Mouse (Mus musculus): ENCODE results near the gene Tbcc. TPM values are rescaled to one million over a fixed set of nuclear protein-coding genes. Genes with fewer than 3 reads are reported as not detected.

The Tbcc gene
- polyA plus RNA-seq, 1 experiment from 2014 or later: 52.4 TPM

GRCm38 (mm10) chr17:46855328-46856106, 35.0 kb upstream of the Tbcc start:
- peak overlapping the region; percentile 78 for H3K4me2 ChIP-seq
- H3K9ac ChIP-seq: peak overlapping the region; percentile 100
- no peaks in the 10 kb centered on the region for H3K36me3 ChIP-seq
- H3K27me3 ChIP-seq (replicated peaks): no peaks in the 10 kb centered on the region
- H3K4me1 ChIP-seq (replicated peaks): peaks cover 35% of the 10 kb centered on the region
- no peaks in the 10 kb centered on the region; the same call in 1 of the 2 replicates for H3K9me3 ChIP-seq (replicated peaks)
- no peak for ATAC-seq (ENCODE audit: insufficient number of reproducible peaks, low FRiP score)
- H3K27ac ChIP-seq (ENCODE audit: poor library complexity, severe bottlenecking): peak overlapping the region; percentile 100
- H3K4me3 ChIP-seq: peak overlapping the region; percentile 99
- WGBS: 54% methylated on average over 15 of the region's 15 CpGs

- H3K9me3 ChIP-seq (replicated peaks): no peaks in the 10 kb centered on the region
- H3K4me3 ChIP-seq: peak overlapping the region; percentile 99
- ATAC-seq (ENCODE audit: insufficient number of reproducible peaks, low FRiP score): no peak
- H3K4me1 ChIP-seq (replicated peaks): peaks cover 35% of the 10 kb centered on the region
- H3K9ac ChIP-seq: peak overlapping the region; percentile 100
- no peaks in the 10 kb centered on the region for H3K27me3 ChIP-seq (replicated peaks)
- H3K36me3 ChIP-seq: no peaks in the 10 kb centered on the region
- peak overlapping the region; percentile 78 for H3K4me2 ChIP-seq
- peak overlapping the region; percentile 100 for H3K27ac ChIP-seq (ENCODE audit: poor library complexity, severe bottlenecking)
- 14% methylated on average over 4 of the region's 4 CpGs for WGBS
These were observed 34.4 kb upstream of the Tbcc start for GRCm38 (mm10) chr17:46856107-46856388.

- Histone ChIP-seq H3K27ac (ENCODE audit: poor library complexity, severe bottlenecking) (peak overlapping the region; percentile 100), H3K4me2 (peak overlapping the region; percentile 78), H3K9me3 (replicated peaks) (no peaks in the 10 kb centered on the region), H3K36me3 (no peaks in the 10 kb centered on the region), H3K9ac (peak overlapping the region; percentile 100), H3K4me3 (peak overlapping the region; percentile 99), H3K4me1 (replicated peaks) (peaks cover 35% of the 10 kb centered on the region), H3K27me3 (replicated peaks) (no peaks in the 10 kb centered on the region)
- WGBS: under 1% methylated on average over 87 of the region's 87 CpGs
- peak; percentile 66 for ATAC-seq (ENCODE audit: insufficient number of reproducible peaks, low FRiP score)
These were observed 33.8 kb upstream of the Tbcc start for GRCm38 (mm10) chr17:46856471-46857360.

- Histone ChIP-seq H3K27me3 (replicated peaks) (no peaks in the 10 kb centered on the region), H3K4me2 (peak overlapping the region; percentile 62), H3K9ac (peak overlapping the region; percentile 100), H3K36me3 (no peaks in the 10 kb centered on the region), H3K4me1 (replicated peaks) (peaks cover 35% of the 10 kb centered on the region), H3K4me3 (peak overlapping the region; percentile 99), H3K9me3 (replicated peaks) (no peaks in the 10 kb centered on the region), H3K27ac (ENCODE audit: poor library complexity, severe bottlenecking) (peak overlapping the region; percentile 100)
- 0% methylated on average over 45 of the region's 52 CpGs for WGBS
- peak; percentile 81 for ATAC-seq (ENCODE audit: insufficient number of reproducible peaks, low FRiP score)
These were observed 33.1 kb upstream of the Tbcc start for GRCm38 (mm10) chr17:46857361-46857902.

GRCm38 (mm10) chr17:46857903-46858748, 32.4 kb upstream of the Tbcc start, which contains the start of gene Bicral:
Gene Bicral (minus strand): TSS chr17:46858482.
- H3K27ac ChIP-seq (ENCODE audit: poor library complexity, severe bottlenecking): peak within 1 kb of the TSS; percentile 100
- H3K9me3 ChIP-seq (replicated peaks): no peaks in the 10 kb centered on the region
- H3K36me3 ChIP-seq: no peaks in the 10 kb centered on the region
- peak; percentile 66 for ATAC-seq (ENCODE audit: insufficient number of reproducible peaks, low FRiP score)
- peaks cover 28% of the 10 kb centered on the region for H3K4me1 ChIP-seq (replicated peaks)
- no peaks in the 10 kb centered on the region for H3K27me3 ChIP-seq (replicated peaks)
- H3K4me3 ChIP-seq: peak within 1 kb of the TSS; percentile 99
- H3K4me2 ChIP-seq: peak within 1 kb of the TSS; percentile 62
- peak within 1 kb of the TSS; percentile 100 for H3K9ac ChIP-seq
- 3% methylated on average over 57 of the region's 65 CpGs for WGBS

GRCm38 (mm10) chr17:46858749-46859444, 31.6 kb upstream of the Tbcc start:
- Histone ChIP-seq H3K9ac (0 out of 2 replicates have a peak overlapping the region, but pooled peaks have one; percentile 100), H3K27ac (ENCODE audit: poor library complexity, severe bottlenecking) (peak overlapping the region; percentile 100), H3K36me3 (no peaks in the 10 kb centered on the region), H3K4me3 (peak overlapping the region; percentile 99), H3K4me1 (replicated peaks) (peaks cover 20% of the 10 kb centered on the region), H3K27me3 (replicated peaks) (no peaks in the 10 kb centered on the region), H3K9me3 (replicated peaks) (no peaks in the 10 kb centered on the region), H3K4me2 (peak overlapping the region; percentile 62)
- ATAC-seq (ENCODE audit: insufficient number of reproducible peaks, low FRiP score): no peak
- 19% methylated on average over 9 of the region's 9 CpGs for WGBS

- no peak overlapping the region for H3K27ac ChIP-seq (ENCODE audit: poor library complexity, severe bottlenecking)
- H3K27me3 ChIP-seq (replicated peaks): no peaks in the 10 kb centered on the region
- no peak overlapping the region for H3K4me2 ChIP-seq
- ATAC-seq (ENCODE audit: insufficient number of reproducible peaks, low FRiP score): no peak
- H3K36me3 ChIP-seq: no peaks in the 10 kb centered on the region
- no peak overlapping the region for H3K4me3 ChIP-seq
- 91% methylated on average over 4 of the region's 4 CpGs for WGBS
- H3K9me3 ChIP-seq (replicated peaks): no peaks in the 10 kb centered on the region
- no peak overlapping the region for H3K9ac ChIP-seq
- H3K4me1 ChIP-seq (replicated peaks): peaks cover 15% of the 10 kb centered on the region
These were observed 30.4 kb upstream of the Tbcc start for GRCm38 (mm10) chr17:46860120-46860519.

GRCm38 (mm10) chr17:46864566-46865195, 25.8 kb upstream of the Tbcc start:
- no peak overlapping the region for H3K27ac ChIP-seq (ENCODE audit: poor library complexity, severe bottlenecking)
- no peak overlapping the region for H3K4me3 ChIP-seq
- H3K9ac ChIP-seq: no peak overlapping the region
- ATAC-seq (ENCODE audit: insufficient number of reproducible peaks, low FRiP score): peak; percentile 22; the same call in 1 of the 2 replicates
- H3K4me1 ChIP-seq (replicated peaks): peaks cover 16% of the 10 kb centered on the region
- H3K9me3 ChIP-seq (replicated peaks): no peaks in the 10 kb centered on the region
- H3K36me3 ChIP-seq: no peaks in the 10 kb centered on the region
- H3K27me3 ChIP-seq (replicated peaks): no peaks in the 10 kb centered on the region
- 51% methylated on average over 7 of the region's 7 CpGs for WGBS
- H3K4me2 ChIP-seq: no peak overlapping the region

- no peaks in the 10 kb centered on the region for H3K27me3 ChIP-seq (replicated peaks)
- no peak for ATAC-seq (ENCODE audit: insufficient number of reproducible peaks, low FRiP score)
- no peaks in the 10 kb centered on the region for H3K36me3 ChIP-seq
- H3K27ac ChIP-seq (ENCODE audit: poor library complexity, severe bottlenecking): no peak overlapping the region
- no peaks in the 10 kb centered on the region for H3K9me3 ChIP-seq (replicated peaks)
- no peak overlapping the region for H3K4me3 ChIP-seq
- H3K9ac ChIP-seq: no peak overlapping the region
- H3K4me1 ChIP-seq (replicated peaks): peaks cover 16% of the 10 kb centered on the region
- WGBS: 78% methylated on average over 12 of the region's 12 CpGs
- H3K4me2 ChIP-seq: no peak overlapping the region
These were observed 23.6 kb upstream of the Tbcc start for GRCm38 (mm10) chr17:46866836-46867235.
